Mouse (Mus musculus): ENCODE measurements around the gene Sytl4.

The Sytl4 gene

DNA sequence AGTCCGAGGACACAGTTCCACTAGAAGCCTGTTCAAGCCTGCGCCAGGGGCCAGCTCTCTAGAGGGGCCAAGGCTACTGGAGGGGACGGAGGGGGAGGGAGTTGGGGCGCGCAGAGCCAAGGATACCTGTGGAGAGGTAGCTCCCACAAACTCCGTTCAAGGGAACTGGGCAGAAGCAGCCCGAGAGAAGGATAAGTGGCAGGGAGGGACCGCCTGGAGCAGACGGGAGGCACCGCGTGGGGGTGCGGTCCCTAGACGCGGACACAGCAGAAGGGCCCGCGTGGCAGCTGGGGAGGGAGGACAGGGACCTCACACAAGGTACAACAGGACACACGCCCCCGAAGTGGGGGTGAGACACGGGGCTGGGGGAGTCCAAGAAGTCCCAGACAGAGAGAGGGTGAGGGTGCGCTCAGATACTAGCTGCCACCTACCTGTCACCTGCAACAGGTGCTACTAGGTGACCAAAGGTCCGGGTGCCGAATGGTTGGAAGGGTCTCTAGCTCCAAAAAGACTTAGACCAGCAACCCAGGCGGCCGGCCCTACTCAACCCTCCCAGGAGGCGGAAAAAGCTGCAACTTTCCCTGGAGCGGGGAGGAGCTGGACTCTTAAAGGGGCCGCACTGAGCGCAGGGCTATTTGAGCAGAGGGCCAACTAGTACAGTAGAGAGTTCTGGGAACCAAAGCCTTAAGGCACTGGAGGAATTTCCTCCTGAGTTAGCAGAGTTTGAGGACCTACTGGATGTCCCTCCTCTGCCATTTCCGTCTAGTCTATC lies at the start of gene Sytl4:
TSS of gene Sytl4 (minus strand) at position 582 of the 772 bp plus-strand sequence.
- DNase-seq (ENCODE audit: low spot score) = no peak

DNA sequence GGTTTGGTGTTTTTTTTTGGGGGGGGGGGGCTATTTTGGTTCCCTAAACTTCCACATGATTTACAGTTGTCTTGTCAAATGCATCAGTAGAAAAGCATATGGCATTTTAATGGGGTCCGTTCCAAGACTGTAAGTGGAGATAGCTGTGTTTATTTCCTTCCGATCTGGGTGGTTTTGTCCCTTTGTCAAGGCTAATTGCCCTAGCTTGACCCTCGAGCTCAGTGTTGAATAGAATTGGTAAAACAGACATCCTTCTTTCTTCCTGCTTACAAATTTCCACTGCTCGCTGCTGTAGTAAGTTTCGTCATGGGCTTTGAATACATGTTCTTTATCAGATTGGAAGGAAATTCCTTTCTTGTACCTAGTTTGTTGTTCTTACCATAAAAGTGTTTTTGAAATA lies 39.1 kb upstream of the Sytl4 start:
- no peak for DNase-seq (ENCODE audit: low spot score)

DNA sequence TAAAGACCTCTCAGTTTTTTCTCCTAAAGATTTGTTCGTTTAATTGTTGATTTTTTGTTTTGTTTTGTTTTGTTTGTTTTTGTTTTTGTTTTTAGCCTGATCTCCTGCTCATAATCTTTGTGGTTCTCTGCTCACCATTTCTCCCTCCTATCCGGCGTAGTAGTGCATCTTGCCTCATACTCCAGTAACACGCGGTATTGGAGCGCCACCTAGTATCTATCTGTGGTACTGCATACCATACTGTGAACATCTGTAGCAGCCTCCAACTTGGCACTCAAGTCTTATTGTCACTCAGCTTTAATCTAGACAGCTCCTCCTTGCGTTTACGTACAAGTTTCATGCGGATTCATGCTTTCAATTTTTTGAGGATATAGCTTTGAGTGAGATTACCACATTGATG lies 37.4 kb upstream of the Sytl4 start:
- peak; percentile 40 for DNase-seq (ENCODE audit: low spot score)

DNA sequence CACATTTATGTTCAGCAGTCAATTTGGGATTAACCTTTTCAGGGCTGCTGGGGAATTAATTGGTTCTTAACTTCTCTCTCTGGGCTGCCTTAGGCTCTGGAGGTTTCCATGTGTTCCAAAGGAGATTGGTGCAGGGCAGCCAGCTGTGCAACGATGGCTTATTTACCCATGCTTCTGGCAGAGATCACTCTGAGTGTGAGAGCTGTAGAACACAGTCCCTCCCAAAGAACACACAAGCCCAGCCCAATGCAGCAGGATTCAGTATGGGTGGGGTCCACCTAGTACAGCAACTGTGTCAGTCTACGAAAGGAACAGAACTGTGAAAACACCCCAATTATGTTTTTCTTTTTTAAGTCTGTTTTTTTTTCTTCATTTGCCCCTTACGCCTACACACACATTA lies 14.3 kb upstream of the Sytl4 start:
- no peak for DNase-seq (ENCODE audit: low spot score)

DNA sequence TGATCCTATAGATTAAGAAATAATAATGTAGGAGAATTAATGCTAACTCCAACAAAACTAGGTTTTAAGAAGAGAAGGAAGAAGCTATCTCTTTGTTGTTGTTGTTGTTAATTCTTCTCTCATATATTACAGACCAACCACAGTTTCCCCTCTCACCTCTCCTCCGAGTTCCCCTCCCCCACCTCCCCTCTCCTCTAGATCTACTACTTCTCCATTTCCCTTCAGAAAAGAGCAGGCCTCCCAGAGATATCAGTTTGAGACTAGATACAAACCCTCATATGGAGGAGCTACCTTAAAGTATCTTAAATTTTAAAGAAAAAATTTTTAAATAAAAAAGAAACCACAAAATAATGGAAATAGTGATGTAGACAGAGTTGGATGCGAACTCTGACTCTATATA lies 17.0 kb downstream of the Sytl4 start:
- DNase-seq (ENCODE audit: low spot score) = no peak

DNA sequence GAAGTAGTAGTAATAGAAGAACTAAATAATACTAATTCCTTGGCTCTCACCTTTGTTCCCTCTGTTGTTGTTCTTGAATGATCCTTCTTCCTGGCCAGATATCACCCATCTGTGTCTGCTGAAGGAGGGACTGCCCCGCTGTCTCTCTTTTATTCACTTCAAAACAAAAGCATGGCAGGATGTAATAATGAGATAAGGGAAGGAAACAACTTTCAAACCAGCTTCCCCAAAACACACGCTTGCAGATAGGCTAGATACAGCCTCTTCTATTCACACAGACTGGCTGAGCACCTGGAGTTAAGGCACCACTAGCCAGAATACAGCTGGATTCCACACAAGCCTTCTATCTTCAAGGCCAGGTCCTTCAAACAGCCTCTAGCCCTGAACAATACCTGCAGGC lies 21.0 kb downstream of the Sytl4 start:
- DNase-seq (ENCODE audit: low spot score) = no peak

DNA sequence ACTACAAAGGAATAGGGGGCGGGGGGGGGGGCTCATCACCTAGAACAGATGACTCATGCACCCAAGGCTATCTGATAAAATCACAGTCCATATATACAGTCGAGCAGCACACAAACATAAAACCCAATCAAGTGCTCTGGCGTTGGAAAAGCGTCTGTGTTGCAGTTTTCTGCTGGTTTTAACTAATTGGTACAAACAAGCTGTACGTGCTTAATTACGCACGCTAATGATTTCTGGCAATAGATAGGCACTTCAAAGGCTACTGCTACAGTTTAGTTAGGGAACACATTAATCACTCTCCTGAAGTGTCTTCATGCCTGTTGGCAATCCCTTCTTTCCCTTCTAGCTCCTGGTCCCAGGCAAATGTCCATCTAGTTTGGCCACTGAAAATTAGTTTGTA lies 27.0 kb downstream of the Sytl4 start:
- DNase-seq (ENCODE audit: low spot score) = no peak

DNA sequence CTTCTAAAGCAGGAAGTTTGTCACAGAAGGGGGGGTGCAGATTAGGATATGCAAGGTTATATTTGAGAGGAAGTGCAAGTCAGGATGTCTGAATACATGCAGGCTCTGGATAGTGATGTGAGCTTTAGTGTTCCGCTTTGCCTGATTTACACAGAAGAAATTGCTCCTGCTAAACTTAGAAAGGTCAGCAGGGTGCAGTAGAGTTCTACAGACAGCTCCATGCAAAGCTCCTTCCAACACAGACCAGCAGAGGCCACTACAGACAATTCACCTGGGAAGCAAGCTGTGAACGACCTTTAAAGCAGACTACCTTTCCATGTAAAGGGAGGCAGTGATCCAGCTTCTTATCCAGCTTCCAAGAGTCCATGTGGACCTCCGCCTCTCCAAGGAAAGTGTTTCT lies 34.2 kb downstream of the Sytl4 start:
- DNase-seq (ENCODE audit: low spot score) = peak; percentile 38

DNA sequence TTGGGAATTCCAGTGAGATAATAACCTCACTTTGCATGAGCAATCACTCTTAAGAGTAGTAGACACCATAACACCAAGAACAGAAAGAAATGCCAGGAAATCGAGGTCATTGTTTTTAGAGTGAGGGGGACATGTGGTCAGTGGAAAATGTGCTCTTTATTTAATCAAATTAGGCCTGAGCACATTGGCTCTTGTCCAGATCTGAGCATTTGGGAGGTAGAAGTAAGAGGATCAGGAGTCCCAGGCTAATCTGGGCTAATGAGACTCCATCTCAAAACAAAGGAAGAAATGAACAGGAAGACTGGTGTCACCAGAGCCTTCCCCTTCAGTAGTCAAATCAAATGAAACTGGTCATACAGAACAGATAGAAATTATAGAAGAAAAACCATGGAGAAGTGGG lies 42.1 kb downstream of the Sytl4 start:
- no peak for DNase-seq (ENCODE audit: low spot score)

DNA sequence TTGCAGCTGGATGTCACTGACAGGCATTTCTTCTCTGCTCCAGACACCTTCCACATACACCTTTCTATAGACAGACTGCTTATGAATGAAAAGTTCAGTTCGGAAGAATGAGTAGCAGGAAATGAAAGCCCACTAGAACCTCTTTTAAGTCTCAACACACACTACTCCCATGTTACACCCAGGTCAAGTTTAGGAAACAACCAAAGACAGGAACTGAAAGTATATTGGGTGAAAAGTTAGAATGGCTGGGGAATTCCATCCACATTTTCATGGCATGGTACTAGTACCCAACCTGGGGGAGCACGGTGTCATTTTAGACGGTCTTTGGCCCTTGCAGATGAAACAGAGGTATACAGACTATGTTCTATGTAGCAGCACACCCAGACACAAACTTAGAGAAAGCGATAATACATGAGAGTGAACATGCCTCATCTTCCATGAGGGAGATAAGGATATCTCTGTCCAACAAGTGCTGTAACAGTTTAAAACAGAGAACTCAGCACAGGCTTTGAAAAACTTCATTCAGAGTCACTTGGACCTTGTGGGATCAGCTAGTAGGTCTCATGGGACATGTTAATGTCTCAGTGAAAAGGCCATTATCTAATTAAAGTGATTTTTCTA lies 44.9 kb downstream of the Sytl4 start:
- DNase-seq (ENCODE audit: low spot score) = no peak

DNA sequence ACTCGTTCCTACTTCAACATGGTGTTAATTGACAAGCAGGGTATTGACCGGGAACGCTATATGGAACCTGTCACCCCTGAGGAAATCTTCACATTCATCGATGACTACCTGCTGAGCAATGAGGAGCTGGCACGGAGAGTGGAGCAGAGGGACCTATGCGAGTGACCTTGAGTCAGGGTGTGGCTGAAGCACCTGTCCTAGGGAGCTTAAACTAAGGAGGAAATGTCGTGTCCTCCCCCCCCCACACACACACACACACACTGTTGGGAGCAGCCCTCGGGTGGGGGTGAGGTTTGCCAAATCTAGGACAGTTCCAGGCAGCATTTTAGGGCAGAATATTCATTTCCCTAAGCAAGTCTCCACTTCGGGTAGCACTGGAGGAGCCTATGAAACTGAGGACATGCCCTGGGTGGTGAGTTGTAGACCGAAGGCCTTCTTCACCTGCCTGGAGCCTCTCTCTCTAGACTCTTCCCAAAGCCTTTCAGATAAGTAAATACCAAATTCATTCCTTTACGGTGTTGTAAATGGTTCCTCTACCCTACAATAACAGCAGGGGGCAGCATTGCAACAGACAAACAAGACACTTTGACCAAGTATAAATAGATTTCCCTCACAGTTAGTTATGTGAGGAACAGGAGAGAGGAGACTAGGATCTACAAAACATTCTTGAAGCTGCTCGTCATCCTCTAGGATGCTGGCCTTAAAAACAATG lies 50.2 kb downstream of the Sytl4 start:
- peak; percentile 22 for DNase-seq (ENCODE audit: low spot score)

DNA sequence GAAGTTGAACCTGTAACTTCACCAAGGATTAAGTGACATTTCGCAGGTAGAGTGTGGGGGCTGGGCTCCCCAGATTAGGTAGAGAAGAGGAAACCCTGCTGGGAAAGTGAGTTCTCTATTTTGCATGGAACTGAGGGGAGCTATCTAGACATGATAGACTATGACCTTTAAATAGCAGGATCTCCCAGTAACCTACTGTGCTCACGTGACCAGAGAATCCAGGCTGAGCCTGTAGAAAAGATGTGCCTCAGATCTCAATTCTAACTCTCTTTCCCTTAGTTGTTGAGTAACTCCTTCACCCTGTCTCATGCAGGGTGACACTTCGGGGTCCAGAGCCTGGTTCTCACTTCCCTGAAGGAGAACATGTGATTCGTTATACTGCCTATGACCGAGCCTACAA lies 54.9 kb downstream of the Sytl4 start:
- no peak for DNase-seq (ENCODE audit: low spot score)

DNA sequence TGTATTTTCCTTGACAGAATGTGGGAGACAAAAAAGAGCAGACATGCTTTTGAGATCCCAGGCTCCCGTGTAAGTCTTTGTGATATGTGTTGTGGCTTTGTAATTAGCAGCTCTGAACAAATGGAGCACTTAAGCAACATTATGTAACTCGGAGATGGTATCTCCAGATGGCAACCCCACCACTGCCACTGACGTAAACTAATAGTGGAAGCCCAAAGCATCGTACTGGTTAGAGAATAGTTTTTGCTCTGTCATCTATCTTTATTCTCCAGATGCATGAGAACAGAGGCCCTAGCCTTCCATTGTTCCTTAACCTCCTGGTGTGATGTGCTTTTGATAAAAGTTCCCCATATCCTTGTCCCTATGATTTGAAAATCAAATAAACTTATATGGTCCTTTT lies 60.4 kb downstream of the Sytl4 start:
- DNase-seq (ENCODE audit: low spot score) = no peak

DNA sequence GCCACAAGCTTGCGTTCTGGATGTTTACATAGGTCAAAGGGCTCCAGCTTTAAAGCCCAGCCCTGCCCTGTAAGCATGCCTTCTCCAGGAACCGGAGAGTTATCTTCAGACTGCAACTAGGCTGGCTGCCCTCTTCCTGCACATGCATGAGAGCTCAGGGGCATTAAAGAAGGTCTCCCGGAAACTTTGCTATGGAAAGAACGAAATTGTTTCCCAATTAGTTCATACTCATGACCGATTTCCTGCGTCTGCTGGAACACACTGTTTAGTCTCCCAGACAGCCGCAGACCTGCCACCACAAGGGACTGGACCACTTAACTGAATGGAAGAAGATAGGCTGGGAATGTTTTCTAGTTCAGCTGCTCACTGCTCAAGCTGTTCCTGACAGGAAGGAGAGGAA lies 67.4 kb downstream of the Sytl4 start:
- no peak for DNase-seq (ENCODE audit: low spot score)

DNA sequence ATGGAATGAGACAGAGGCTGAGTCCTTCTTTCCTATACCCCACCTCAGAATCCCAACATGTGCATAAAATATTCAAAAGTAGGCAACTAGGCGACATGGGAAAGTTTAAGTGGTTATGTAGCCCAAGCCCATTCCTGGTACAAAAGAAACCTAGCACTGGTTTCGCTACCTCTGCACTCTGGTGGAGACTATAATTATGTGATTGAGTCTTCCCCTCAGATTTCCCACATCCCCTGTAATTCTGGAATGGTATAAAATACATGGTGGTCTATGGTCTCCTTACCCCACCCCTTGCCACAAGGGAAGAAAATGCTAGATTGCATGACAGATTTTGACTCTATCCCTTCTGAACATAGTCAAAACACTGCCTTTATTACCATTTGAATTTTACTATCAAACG lies 68.6 kb downstream of the Sytl4 start:
- DNase-seq (ENCODE audit: low spot score) = no peak

DNA sequence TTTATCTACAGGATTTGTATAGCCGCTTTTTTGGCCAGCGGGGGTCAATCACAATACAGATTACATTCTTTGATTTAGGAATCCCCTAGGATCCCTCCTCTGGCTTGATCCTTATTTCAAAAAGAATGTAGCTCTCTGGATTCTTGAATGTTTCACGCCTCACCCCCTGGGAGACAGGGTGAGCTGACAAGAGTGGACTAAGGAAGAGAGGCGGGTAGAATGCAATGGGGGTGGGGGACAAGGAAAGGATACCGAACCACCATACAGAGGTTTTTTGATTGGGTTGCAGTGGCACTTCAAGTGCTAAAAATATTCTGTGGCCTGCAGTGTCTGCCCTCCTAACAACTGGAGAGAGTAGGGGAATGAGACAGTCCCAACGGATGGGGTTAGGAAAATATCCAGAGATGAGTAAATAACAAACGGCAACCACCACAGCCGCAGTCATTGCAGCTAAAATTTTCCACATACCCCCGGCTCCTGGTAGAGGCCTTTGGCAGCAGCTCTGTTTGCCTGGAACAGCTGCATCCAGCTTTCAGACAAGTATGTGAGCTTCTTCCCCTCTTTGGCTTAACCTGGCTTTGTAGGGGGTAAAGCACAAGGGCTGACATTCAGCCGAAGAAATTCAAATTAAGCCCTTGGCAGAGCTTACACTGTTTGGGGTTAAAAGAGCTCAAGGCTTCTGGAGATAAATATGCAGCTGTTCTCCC lies 70.1 kb downstream of the Sytl4 start:
- no peak for DNase-seq (ENCODE audit: low spot score)

DNA sequence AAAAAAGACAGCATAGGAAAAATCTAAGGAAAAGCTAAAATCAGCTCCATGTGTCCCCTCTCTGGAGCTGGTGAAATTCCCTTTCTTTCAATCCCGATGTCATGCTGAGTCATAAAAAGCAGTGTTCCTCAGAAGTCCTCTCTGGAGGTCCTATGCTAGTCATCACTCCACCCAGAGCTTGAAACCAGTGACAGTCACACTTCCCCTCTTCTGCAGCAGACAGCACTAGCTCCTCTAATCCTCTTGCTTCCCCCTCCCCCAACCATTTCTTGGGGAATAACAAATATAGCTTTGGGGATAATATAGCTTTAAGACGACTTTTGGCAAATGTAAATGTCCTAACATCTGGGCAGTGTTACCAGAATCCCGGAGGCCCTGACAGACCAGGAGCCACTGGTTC lies 73.4 kb downstream of the Sytl4 start, which contains the start of gene Srpx2:
TSS of gene Srpx2 (plus strand) at position 166 of the 400 bp plus-strand sequence.
- DNase-seq (ENCODE audit: low spot score) = no peak

DNA sequence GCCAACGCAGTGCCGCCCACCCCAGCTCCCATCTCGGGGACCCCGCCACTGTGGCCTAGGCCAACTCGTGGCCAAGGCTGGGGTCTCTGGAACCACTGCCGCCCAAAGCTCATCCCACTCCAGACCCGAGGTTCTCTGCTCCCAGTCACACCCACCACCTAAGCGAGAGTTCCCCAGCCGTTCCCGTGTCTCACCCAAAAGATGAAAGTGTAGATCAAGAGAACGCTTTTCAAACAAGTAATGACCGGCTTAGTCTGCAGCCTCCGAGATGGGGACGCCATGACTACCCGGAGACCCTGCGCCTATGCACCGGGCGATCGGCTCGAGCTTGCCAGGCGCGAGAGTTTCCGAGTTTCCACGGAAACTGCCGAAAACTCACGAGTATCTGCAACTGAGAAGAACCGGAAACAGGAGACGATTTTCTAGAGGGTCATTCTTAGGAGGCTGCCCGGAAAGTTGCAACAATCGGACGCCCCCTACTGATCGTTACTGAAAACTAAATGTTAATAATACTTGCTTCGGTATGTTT lies 83.5 kb downstream of the Sytl4 start, which contains the start of gene Tspan6:
TSS of gene Tspan6 (minus strand) at position 416 of the 529 bp plus-strand sequence.
- peak; percentile 51 for DNase-seq (ENCODE audit: low spot score)

DNA sequence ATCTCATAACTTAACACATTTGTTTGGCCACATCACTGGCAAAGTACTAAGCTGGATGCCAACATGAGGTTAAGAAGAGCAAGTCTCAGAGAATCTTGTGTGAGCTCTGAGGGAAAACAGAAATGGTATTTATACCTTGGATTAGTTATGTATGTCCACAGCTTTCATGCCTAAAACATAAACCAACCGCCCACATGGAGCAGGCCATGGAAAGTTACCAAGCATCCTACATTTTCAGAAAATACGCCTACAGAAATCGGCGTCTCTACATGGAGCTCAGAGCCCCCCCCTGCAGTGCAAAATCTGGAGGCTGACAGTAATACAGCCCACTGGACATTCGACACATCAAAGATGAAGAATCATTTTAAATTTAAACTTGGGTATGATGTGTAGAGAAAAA lies 93.5 kb downstream of the Sytl4 start:
- no peak for DNase-seq (ENCODE audit: low spot score)

DNA sequence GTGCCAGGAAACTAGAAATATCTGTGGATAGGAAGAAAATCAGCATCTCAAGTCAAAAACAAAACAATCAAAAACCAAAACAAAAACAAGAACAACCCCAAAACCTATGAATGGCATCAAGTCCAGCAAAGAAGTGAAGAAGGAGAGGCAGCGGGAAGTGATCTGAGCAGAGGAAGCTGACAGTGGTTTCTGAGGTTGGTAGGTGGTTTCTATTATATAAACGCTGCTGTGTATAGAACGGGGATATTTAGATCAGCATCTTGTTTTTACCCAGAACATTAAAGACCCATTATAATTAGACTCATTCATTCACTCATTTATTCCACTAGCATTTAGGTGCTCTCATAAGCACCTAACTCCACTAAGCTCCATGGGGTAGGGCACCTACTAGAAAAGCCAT lies 94.3 kb downstream of the Sytl4 start:
- DNase-seq (ENCODE audit: low spot score) = no peak

Data from left cerebral cortex, adult 11 months (tissue).